Mouse (Mus musculus) lung, embryonic 16.5 days (tissue): ENCODE data around the gene Nf1. TPM values are rescaled to one million over a fixed set of nuclear protein-coding genes. Genes with fewer than 3 reads are reported as not detected.

Experiments
- ATAC-seq: fragments of 200-750 bp; cut with Nextera tagmentation; 2 replicates; pipeline ENCODE4 v1.8.0; 2017; ENCODE audit warnings: low read depth, mild to moderate bottlenecking, moderate library complexity
- H3K27ac ChIP-seq: fragments of 300-500 bp; sonication (generic); 2 replicates; pipeline ENCODE4 v1.5.1; 2014; ENCODE audit warnings: mild to moderate bottlenecking, control low read depth, low read length
- H3K27me3 ChIP-seq: fragments of 300-500 bp; sonication (generic); 2 replicates; pipeline ENCODE4 v1.6.1; 2014; ENCODE audit warnings: low read depth, low read length, mixed read lengths; ENCODE audit not compliant: control insufficient read depth, insufficient read depth
- H3K36me3 ChIP-seq: fragments of 300-500 bp; sonication (generic); 2 replicates; pipeline ENCODE4 v1.6.1; 2014; ENCODE audit warnings: low read length; ENCODE audit not compliant: control insufficient read depth, insufficient read depth
- H3K4me1 ChIP-seq: fragments of 300-500 bp; sonication (generic); replicated peaks from 2 replicates; pipeline ENCODE4 v1.6.1; 2014; ENCODE audit warnings: low read length, mixed read lengths; ENCODE audit not compliant: control insufficient read depth, insufficient read depth
- H3K4me2 ChIP-seq: fragments of 300-500 bp; sonication (generic); 2 replicates; pipeline ENCODE4 v1.6.1; 2014; ENCODE audit warnings: low read depth, low read length, control low read depth
- H3K4me3 ChIP-seq: fragments of 300-500 bp; sonication (generic); 2 replicates; pipeline ENCODE4 v1.5.1; 2014; ENCODE audit warnings: mild to moderate bottlenecking, low read length, control low read depth
- H3K9ac ChIP-seq: fragments of 300-500 bp; sonication (generic); 2 replicates; pipeline ENCODE4 v1.6.1; 2014; ENCODE audit warnings: low read length, control low read depth
- H3K9me3 ChIP-seq: fragments of 300-500 bp; sonication (generic); 2 replicates; pipeline ENCODE4 v1.6.1; 2016; ENCODE audit warnings: low read length; ENCODE audit not compliant: control insufficient read depth
- WGBS: fragments of 180-500 bp; shearing (Covaris S2); extraction: QIAGEN DNeasy Blood & Tissue Kit; methylation state at CpG from one replicate; pipeline ENCODE4 v1.1.7; 2014; 5-methylcytosine and 5-hydroxymethylcytosine counted together
- polyA plus RNA-seq: library from polyadenylated mRNA; unstranded; fragments of >200 nt; fragmentation: Nextera tagmentation; extraction: Ambion mirVana; gene quantifications from 2 replicates; pipeline ENCODE4 v1.2.1, GENCODE M21; 2015

Nf1 gene
- polyA plus RNA-seq, 1 experiment from 2014 or later: 5.8 TPM

DNA sequence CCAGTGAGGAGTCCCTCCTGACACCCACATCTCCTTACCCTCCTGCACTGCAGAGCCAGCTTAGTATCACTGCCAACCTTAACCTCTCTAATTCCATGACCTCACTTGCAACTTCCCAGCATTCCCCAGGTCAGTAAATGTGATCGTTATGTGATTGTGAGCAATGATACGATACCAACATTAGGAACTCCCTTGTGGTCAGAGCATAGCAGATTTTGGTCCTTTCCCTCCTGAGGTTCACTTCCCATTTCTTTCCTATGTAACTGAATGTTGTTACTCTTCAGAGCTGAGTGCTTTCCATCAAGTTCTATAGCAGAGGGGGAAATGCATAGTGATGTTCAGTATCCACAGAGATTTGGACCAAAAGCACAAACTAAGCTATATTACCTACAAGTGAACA, 230.8 kb downstream of the Nf1 start:
- ATAC-seq: no peak
- WGBS: 90% methylated on average over 2 of the region's 2 CpGs
- peaks cover 36% of the 10 kb centered on the region for H3K36me3 ChIP-seq

DNA sequence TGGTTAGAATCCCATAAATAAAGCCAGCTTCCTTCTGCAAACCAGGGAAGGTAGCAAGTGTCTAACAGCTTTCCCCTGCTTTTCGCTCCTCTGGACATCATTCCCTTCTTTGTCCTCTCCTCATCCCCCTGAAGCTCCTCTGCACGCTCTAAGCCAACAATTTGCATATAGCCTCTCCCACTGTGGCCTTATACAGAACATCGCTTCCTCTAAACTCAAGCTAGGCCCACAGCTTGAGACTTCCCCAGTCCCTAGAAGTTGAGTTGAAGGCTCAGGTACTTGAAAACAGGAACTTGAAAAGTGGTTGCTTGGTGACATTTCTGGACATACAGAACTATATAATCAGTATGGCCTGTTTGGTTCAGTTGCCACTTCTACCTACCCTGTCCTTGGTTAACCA, 234.3 kb downstream of the Nf1 start:
- no peak overlapping the region for H3K4me3 ChIP-seq
- no peaks in the 10 kb centered on the region for H3K9me3 ChIP-seq
- no peak overlapping the region for H3K9ac ChIP-seq
- H3K4me2 ChIP-seq: no peak overlapping the region
- H3K36me3 ChIP-seq: peaks cover 34% of the 10 kb centered on the region
- no peaks in the 10 kb centered on the region for H3K4me1 ChIP-seq
- 79% methylated on average over 3 of the region's 3 CpGs for WGBS
- H3K27ac ChIP-seq: no peak overlapping the region
- H3K27me3 ChIP-seq: no peaks in the 10 kb centered on the region
- no peak for ATAC-seq

More for the DNA sequence above, 230.8 kb downstream of the Nf1 start:
- Histone ChIP-seq H3K9ac (no peak overlapping the region), H3K27me3 (no peaks in the 10 kb centered on the region), H3K27ac (no peak overlapping the region), H3K4me3 (no peak overlapping the region), H3K9me3 (no peaks in the 10 kb centered on the region), H3K4me1 (no peaks in the 10 kb centered on the region), H3K4me2 (no peak overlapping the region)

DNA sequence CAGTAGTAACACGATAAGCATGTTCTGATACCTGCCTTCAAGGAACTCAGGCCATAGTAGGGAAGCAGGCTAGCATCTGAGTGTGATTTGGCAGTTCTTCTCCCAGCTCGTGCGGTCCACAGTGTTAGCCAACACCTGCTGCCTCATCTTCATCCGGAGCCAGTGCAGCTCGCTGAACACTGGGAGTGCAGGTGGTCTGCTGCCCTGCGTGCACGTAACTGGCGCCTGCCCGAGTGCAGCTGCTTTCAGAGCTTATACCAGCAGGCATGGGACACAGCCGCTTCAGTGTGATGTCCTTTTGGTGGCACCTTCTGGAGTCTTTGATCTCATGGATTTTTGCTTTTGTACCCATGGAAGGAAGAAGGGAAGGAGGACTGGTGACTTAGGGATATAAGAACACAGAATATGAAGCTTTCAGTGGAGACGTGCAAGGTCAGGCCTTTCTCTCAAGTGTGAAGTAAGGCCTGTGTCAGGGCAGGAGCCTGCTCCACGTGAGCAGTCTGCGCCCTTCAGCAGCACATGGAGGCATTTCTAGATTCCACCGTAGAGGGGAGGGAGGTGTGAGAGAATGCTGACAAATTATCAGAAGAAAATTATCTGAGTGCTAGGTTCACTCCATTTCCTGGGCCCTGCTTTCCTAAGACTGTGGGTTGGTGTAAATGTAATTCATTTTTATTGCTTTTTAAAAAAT, 236.0 kb downstream of the Nf1 start:
- Histone ChIP-seq H3K9ac (no peak overlapping the region), H3K4me2 (no peak overlapping the region), H3K4me1 (no peaks in the 10 kb centered on the region), H3K36me3 (peaks cover 27% of the 10 kb centered on the region), H3K27ac (no peak overlapping the region), H3K27me3 (no peaks in the 10 kb centered on the region), H3K4me3 (no peak overlapping the region), H3K9me3 (no peaks in the 10 kb centered on the region)
- 80% methylated on average over 14 of the region's 14 CpGs for WGBS
- ATAC-seq: no peak

DNA sequence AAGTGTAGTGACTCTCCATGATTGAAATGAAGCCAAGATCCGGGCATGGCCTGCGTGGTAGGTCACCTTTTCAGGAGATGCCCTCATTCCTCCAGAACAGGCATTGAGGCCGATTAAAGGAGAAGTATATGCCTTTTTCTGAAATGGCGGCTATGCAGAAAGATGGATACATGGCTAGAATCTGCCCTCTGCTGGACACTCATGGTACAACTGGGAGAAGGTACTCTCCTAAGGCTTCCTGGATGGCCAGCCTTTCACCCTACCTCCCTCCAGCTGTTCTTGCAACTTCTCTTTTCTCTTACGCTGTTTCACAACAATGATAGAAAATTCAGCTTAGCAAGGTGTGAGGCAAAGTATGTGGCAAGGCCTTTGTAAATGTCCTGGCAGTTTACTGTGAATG, 238.2 kb downstream of the Nf1 start:
- no peak overlapping the region for H3K27ac ChIP-seq
- peak; percentile 56; the same call in 1 of the 2 replicates for ATAC-seq

DNA sequence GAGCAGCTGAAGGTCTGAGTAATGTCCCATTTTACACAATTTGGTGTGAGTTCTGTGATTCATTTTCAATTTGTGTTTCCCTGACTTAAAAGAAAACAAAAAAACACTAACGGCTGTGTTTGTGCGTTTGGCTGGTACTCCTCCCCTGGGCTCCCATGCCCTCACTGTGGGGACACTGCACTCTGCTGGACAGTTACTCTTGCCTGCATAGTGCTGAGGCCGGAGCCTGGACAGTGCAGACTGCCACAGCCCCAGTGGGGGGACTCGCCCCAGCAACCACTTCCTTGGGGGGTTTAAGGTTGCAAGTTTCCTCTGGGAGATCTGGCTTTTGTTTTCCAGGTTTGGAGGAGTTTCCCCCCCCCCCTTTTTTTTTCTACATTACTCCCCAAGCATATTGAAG, 241.2 kb downstream of the Nf1 start:
- H3K27ac ChIP-seq: no peak overlapping the region
- ATAC-seq: no peak
- peaks cover 13% of the 10 kb centered on the region for H3K36me3 ChIP-seq
- H3K4me2 ChIP-seq: no peak overlapping the region
- no peaks in the 10 kb centered on the region for H3K4me1 ChIP-seq
- no peak overlapping the region for H3K4me3 ChIP-seq
- no peaks in the 10 kb centered on the region for H3K9me3 ChIP-seq
- WGBS: 54% methylated on average over 4 of the region's 4 CpGs
- H3K9ac ChIP-seq: no peak overlapping the region
- H3K27me3 ChIP-seq: no peaks in the 10 kb centered on the region

More for the DNA sequence above, 238.2 kb downstream of the Nf1 start:
- Histone ChIP-seq H3K4me2 (no peak overlapping the region), H3K9me3 (no peaks in the 10 kb centered on the region), H3K36me3 (peaks cover 22% of the 10 kb centered on the region), H3K9ac (no peak overlapping the region), H3K27me3 (no peaks in the 10 kb centered on the region), H3K4me1 (no peaks in the 10 kb centered on the region), H3K4me3 (no peak overlapping the region)
- 39% methylated on average over 5 of the region's 5 CpGs for WGBS

DNA sequence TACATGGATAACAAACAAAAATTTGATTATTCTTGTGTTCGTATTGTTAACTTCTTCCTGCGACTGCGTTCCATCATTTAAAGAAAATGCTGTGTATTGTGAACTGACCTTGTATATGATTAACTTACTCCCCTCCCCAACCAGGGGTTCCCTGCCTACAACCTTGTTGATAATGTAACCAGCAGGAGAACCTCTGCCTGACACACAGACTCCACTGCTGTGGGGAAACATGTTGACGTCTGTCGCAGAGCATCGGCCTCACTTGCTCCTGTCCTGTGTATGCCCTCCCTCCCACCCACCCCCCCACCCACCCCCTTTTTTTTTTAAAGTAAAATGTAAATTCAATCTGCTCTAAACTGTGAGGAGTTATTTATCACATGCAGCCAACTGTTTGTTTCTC, 241.8 kb downstream of the Nf1 start:
- 79% methylated on average over 6 of the region's 6 CpGs for WGBS
- no peak for ATAC-seq
- peaks cover 13% of the 10 kb centered on the region for H3K36me3 ChIP-seq
- H3K4me3 ChIP-seq: no peak overlapping the region
- H3K27me3 ChIP-seq: no peaks in the 10 kb centered on the region
- no peaks in the 10 kb centered on the region for H3K9me3 ChIP-seq
- H3K27ac ChIP-seq: no peak overlapping the region
- H3K4me1 ChIP-seq: no peaks in the 10 kb centered on the region
- H3K9ac ChIP-seq: no peak overlapping the region
- H3K4me2 ChIP-seq: no peak overlapping the region

DNA sequence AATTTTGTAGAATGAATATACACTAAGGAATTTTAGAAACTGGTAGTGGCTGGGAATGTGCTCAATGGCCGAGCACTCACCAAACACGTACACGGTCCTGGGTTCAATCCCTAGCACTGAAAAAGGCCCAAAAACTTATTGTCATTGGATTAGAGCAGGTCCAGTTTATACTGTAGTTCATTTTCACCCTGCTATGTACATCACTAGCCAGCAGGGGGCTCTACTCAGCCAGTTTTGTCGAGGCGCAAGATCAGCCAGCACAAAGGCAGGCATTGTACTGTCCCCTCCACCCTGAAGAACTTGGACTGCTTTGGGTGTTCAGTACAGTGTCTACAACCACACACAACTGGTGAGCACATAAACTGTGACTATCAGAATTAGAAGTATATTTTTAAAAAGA, 244.7 kb downstream of the Nf1 start:
- no peak overlapping the region for H3K4me3 ChIP-seq
- no peak overlapping the region for H3K4me2 ChIP-seq
- no peak overlapping the region for H3K9ac ChIP-seq
- 0 out of 2 replicates have a peak, but pooled peaks cover 3% of the 10 kb centered on the region for H3K36me3 ChIP-seq
- 11% methylated on average over 5 of the region's 5 CpGs for WGBS
- H3K27me3 ChIP-seq: no peaks in the 10 kb centered on the region
- no peaks in the 10 kb centered on the region for H3K4me1 ChIP-seq
- peak; percentile 59 for ATAC-seq
- no peaks in the 10 kb centered on the region for H3K9me3 ChIP-seq
- no peak overlapping the region for H3K27ac ChIP-seq

DNA sequence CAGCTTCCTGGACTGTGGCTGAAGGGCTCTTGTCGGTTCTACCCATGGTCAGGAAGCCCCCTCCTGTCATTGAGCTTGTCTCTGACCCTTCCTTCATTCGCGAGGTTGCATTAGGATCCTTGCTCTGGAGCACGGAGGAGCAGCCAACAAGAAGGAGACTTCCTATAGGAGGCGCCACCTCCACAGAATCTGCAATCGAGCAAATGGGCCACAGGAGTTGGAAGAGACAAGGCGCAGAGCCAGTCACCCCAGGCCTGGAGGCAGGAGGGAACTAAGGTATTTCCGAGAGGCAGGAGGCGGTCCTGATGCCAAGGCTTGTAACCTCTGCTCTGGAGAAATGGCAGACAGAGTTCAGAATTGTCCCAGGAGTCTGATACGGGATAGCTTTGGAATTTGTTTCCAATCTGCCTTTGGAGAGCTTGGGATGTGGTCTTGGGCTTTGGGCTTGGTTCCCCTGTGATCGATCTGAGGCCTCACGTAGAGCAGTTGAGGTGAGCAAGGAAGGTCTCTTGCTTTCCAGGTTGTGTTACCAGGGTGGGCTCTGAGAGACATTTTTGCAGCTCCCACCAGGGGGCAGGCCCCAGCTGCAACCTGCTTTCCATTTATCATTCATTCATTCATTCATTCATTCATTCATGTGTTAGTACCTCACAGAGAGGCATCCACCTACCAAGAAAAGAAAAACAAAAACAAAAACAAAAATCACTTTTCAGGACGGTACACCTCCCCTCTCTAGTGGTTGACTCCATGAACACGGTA, 250.0 kb downstream of the Nf1 start:
- no peak overlapping the region for H3K9ac ChIP-seq
- H3K4me1 ChIP-seq: peaks cover 8% of the 10 kb centered on the region
- no peak overlapping the region for H3K4me3 ChIP-seq
- H3K4me2 ChIP-seq: no peak overlapping the region
- no peak overlapping the region for H3K27ac ChIP-seq
- H3K27me3 ChIP-seq: peaks cover 37% of the 10 kb centered on the region
- H3K9me3 ChIP-seq: no peaks in the 10 kb centered on the region
- no peak for ATAC-seq
- 47% methylated on average over 14 of the region's 14 CpGs for WGBS
- no peaks in the 10 kb centered on the region for H3K36me3 ChIP-seq

DNA sequence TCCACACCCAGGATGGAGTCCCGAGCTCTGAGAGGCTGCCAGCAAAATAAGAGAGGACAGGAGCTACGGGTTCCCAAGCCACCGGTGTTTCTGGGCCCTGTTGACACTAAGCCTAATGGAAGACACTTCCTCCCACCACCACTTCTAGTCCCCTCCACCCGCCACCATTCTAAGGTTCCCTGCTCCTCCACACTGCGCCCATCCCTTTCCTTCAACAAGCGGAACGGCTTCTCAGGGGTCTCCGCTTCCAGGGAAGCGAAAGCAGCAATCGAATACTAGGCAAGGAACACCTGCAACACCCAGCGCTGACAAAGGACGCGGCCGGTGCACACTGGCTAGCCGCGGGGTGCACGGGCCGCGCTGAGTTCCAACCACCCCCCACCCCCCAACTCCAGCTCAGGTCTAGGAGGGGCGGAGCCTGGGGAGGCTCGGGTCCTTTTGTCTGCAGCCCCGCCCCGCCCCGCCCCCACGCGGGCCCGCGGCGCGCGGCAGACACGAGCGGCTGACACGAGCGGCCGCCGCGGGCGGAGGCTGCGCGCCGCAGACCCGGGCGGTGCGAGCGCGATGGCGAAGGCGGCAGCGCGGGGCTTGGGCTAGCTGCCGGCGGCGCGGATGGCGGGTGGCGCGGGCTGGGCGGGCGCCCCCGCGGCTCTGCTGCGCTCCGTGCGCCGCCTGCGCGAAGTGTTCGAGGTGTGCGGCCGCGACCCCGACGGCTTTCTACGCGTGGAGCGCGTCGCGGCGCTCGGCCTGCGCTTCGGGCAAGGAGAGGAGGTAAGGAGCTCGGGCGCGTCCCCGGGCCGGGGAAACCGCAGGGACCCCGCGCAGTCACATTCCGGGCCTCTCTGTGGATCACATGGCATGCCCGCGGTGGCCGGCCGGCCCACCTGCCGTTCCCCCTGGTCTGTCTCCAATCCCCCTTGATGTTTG, 251.4 kb downstream of the Nf1 start, which contains the start of gene Rab11fip4:
TSS of gene Rab11fip4 (plus strand) at position 549 of the 927 bp plus-strand sequence.
- H3K4me1 ChIP-seq: peaks cover 8% of the 10 kb centered on the region
- H3K36me3 ChIP-seq: no peaks in the 10 kb centered on the region
- peak within 1 kb of the TSS; percentile 97 for H3K4me2 ChIP-seq
- ATAC-seq: peak; percentile 51; the same call in 1 of the 2 replicates
- no peaks in the 10 kb centered on the region for H3K9me3 ChIP-seq
- no peak within 1 kb of the TSS for H3K27ac ChIP-seq
- under 1% methylated on average over 69 of the region's 98 CpGs for WGBS
- H3K9ac ChIP-seq: peak within 1 kb of the TSS; percentile 52
- peak within 1 kb of the TSS; percentile 60 for H3K4me3 ChIP-seq
- peaks cover 37% of the 10 kb centered on the region for H3K27me3 ChIP-seq
